Mouse (Mus musculus): Measurements from ENCODE around the gene Dut. TPM values are rescaled to one million over a fixed set of nuclear protein-coding genes. Genes with fewer than 3 reads are reported as not detected.

Dut gene
- polyA plus RNA-seq, 1 experiment from 2014 or later, result 105 TPM

DNA sequence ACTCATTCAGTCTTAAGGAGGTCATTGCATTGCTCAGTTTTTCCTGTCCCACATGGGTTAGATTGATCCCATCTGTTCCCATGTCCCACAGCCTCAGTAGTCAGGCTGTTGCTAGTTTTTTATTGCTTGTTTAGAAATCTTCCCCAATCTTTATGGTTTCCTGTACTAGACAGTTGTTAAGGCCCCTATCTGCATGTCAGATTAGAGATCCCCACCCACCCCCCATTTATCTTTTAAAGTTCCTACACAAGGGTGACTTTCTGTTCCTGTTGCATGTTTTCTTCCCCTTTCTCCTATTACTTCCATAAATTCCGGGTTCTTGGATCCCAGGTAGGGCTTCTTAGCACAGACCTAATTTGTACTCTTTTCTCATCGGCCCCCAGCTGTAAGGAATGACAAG is 13.5 kb upstream of the Dut start:
- Histone ChIP-seq H3K27me3 (no peaks in the 10 kb centered on the region), H3K4me2 (replicated peaks) (no peak overlapping the region), H3K36me3 (no peaks in the 10 kb centered on the region), H3K27ac (replicated peaks) (no peak overlapping the region), H3K9ac (no peak overlapping the region), H3K4me1 (no peaks in the 10 kb centered on the region), H3K9me3 (replicated peaks) (no peaks in the 10 kb centered on the region), H3K4me3 (replicated peaks) (no peak overlapping the region)
- ATAC-seq (ENCODE audit: insufficient number of reproducible peaks, low FRiP score, low TSS enrichment, low read depth), result no peak
- 70% methylated on average over 2 of the region's 2 CpGs for WGBS

DNA sequence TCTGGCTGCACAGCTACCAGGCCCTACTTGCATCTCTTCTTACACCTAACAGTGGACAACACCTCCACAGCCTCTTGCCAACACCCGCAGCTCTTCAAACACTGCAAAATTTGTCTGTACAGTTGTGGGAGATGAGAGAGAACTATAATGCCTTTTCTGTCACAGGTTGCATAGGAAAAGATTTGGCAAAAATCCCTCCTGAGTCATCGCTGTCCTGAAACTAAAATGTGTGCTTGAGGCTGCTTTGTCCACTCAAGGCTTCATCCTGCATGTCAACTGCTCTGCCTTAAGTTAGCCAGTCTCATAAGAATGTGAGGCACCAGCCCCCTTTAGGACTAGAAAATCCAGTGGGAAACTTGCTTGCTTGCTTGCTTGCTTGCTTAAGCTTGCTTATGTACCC is 12.9 kb upstream of the Dut start:
- ATAC-seq (ENCODE audit: insufficient number of reproducible peaks, low FRiP score, low TSS enrichment, low read depth), result no peak
- no peaks in the 10 kb centered on the region for H3K36me3 ChIP-seq
- H3K9me3 ChIP-seq (replicated peaks), result no peaks in the 10 kb centered on the region
- H3K4me3 ChIP-seq (replicated peaks), result no peak overlapping the region
- no peak overlapping the region for H3K9ac ChIP-seq
- H3K27me3 ChIP-seq, result no peaks in the 10 kb centered on the region
- H3K4me1 ChIP-seq, result no peaks in the 10 kb centered on the region
- 85% methylated on average over 2 of the region's 2 CpGs for WGBS
- H3K27ac ChIP-seq (replicated peaks), result no peak overlapping the region
- H3K4me2 ChIP-seq (replicated peaks), result no peak overlapping the region

DNA sequence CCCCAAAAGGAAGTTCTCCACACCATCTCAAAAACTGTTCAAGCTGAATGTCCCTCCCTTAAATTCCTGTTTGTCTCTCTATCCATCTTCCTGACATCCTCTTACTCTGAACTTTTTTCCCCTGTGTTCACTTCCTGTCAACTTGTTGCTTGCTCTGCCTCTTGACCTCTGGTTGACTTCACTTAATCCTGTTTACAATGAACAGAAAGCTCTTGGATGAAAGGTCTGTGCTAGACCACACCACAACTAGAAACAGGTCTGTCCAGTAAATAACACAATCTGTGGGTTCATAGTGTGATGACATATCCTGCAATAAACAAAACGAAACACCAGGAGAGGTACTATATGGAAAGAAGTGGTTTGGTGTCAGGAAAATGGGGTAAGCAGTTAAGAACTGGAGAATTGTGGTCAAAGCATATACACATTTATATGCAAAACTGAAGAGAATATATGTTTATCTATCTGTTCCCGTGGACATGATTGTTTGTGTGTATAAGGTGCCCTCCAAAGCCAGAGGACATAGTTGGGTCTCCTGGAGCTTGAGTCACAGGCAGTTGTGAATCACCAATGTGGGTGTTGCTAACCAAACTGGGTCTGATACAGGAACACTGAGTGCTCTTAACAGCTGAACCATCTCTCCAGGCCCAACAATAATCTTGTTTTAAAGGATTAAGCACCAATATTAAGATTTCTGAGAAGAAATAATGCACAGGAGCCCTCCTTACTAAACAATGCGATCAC is 1.3 kb upstream of the Dut start:
- Histone ChIP-seq H3K27me3 (no peaks in the 10 kb centered on the region), H3K27ac (replicated peaks) (no peak overlapping the region), H3K36me3 (peaks cover 5% of the 10 kb centered on the region; the same call in 1 of the 2 replicates), H3K9ac (no peak overlapping the region), H3K9me3 (replicated peaks) (no peaks in the 10 kb centered on the region), H3K4me3 (replicated peaks) (no peak overlapping the region), H3K4me2 (replicated peaks) (no peak overlapping the region; the same call in 1 of the 2 replicates), H3K4me1 (peaks cover 24% of the 10 kb centered on the region)
- ATAC-seq (ENCODE audit: insufficient number of reproducible peaks, low FRiP score, low TSS enrichment, low read depth), result no peak
- 86% methylated on average over 3 of the region's 3 CpGs for WGBS

GRCm38 (mm10) chr2:125246669-125247068 is 321 bp upstream of the Dut start:
- no peak for ATAC-seq (ENCODE audit: insufficient number of reproducible peaks, low FRiP score, low TSS enrichment, low read depth)
- Histone ChIP-seq H3K27ac (replicated peaks) (peak overlapping the region; percentile 94), H3K4me1 (peaks cover 24% of the 10 kb centered on the region), H3K4me3 (replicated peaks) (peak overlapping the region; percentile 60), H3K27me3 (no peaks in the 10 kb centered on the region), H3K9ac (no peak overlapping the region), H3K4me2 (replicated peaks) (peak overlapping the region; percentile 52), H3K9me3 (replicated peaks) (no peaks in the 10 kb centered on the region), H3K36me3 (peaks cover 15% of the 10 kb centered on the region; the same call in 1 of the 2 replicates)
- 12% methylated on average over 9 of the region's 9 CpGs for WGBS

- Histone ChIP-seq H3K9ac (peak overlapping the region; percentile 48), H3K4me1 (peaks cover 24% of the 10 kb centered on the region), H3K4me2 (replicated peaks) (peak overlapping the region; percentile 52), H3K36me3 (peaks cover 18% of the 10 kb centered on the region; the same call in 1 of the 2 replicates), H3K9me3 (replicated peaks) (no peaks in the 10 kb centered on the region), H3K27ac (replicated peaks) (peak overlapping the region; percentile 94), H3K4me3 (replicated peaks) (peak overlapping the region; percentile 60), H3K27me3 (no peaks in the 10 kb centered on the region)
- ATAC-seq (ENCODE audit: insufficient number of reproducible peaks, low FRiP score, low TSS enrichment, low read depth), result 0 out of 2 replicates have a peak, but pooled peaks have one; percentile 5
- under 1% methylated on average over 9 of the region's 9 CpGs for WGBS
Measured at GRCm38 (mm10) chr2:125247962-125248235, 909 bp downstream of the Dut start.

DNA sequence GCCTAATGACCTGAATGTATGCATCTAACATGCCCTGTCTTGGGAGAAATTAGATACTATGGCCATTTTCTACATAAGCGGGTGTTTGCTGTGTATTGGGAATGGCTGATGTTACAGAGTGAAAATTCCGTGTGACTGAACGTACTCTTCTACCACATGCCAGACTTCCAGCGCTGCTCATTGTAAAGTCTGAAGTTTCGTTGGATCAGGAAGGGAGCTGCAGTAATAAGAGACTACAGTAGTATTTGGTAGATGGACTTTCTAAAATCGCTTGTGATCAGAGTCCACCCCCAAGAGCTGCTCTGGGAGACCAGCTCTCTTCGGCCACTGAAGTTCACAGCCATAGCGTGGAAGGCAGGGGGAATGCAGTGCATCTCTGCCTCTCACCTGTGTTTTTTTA is 1.3 kb downstream of the Dut start:
- H3K4me1 ChIP-seq, result peaks cover 24% of the 10 kb centered on the region
- no peaks in the 10 kb centered on the region for H3K9me3 ChIP-seq (replicated peaks)
- no peaks in the 10 kb centered on the region for H3K27me3 ChIP-seq
- peak overlapping the region; percentile 52 for H3K4me2 ChIP-seq (replicated peaks)
- H3K9ac ChIP-seq, result peak overlapping the region; percentile 48
- peak overlapping the region; percentile 60 for H3K4me3 ChIP-seq (replicated peaks)
- ATAC-seq (ENCODE audit: insufficient number of reproducible peaks, low FRiP score, low TSS enrichment, low read depth), result no peak
- peaks cover 21% of the 10 kb centered on the region for H3K36me3 ChIP-seq
- WGBS, result 1% methylated on average over 8 of the region's 8 CpGs
- peak overlapping the region; percentile 94 for H3K27ac ChIP-seq (replicated peaks)

GRCm38 (mm10) chr2:125249339-125249738 is 2.3 kb downstream of the Dut start:
- Histone ChIP-seq H3K36me3 (peaks cover 32% of the 10 kb centered on the region), H3K4me1 (peaks cover 24% of the 10 kb centered on the region), H3K4me3 (replicated peaks) (peak overlapping the region; percentile 60), H3K27ac (replicated peaks) (no peak overlapping the region), H3K4me2 (replicated peaks) (peak overlapping the region; percentile 52; the same call in 1 of the 2 replicates), H3K9ac (no peak overlapping the region), H3K27me3 (no peaks in the 10 kb centered on the region), H3K9me3 (replicated peaks) (no peaks in the 10 kb centered on the region)
- WGBS, result 75% methylated on average over 4 of the region's 4 CpGs
- ATAC-seq (ENCODE audit: insufficient number of reproducible peaks, low FRiP score, low TSS enrichment, low read depth), result no peak

GRCm38 (mm10) chr2:125249874-125250273 is 2.9 kb downstream of the Dut start:
- H3K9me3 ChIP-seq (replicated peaks), result no peaks in the 10 kb centered on the region
- WGBS, result 92% methylated on average over 4 of the region's 4 CpGs
- no peak for ATAC-seq (ENCODE audit: insufficient number of reproducible peaks, low FRiP score, low TSS enrichment, low read depth)
- H3K4me1 ChIP-seq, result peaks cover 24% of the 10 kb centered on the region
- H3K27ac ChIP-seq (replicated peaks), result no peak overlapping the region
- H3K4me2 ChIP-seq (replicated peaks), result no peak overlapping the region
- no peaks in the 10 kb centered on the region for H3K27me3 ChIP-seq
- H3K36me3 ChIP-seq, result peaks cover 37% of the 10 kb centered on the region
- H3K4me3 ChIP-seq (replicated peaks), result no peak overlapping the region
- no peak overlapping the region for H3K9ac ChIP-seq

- H3K27ac ChIP-seq (replicated peaks), result no peak overlapping the region
- peaks cover 16% of the 10 kb centered on the region; the same call in 1 of the 2 replicates for H3K4me1 ChIP-seq
- H3K4me3 ChIP-seq (replicated peaks), result no peak overlapping the region
- no peak overlapping the region for H3K4me2 ChIP-seq (replicated peaks)
- H3K27me3 ChIP-seq, result no peaks in the 10 kb centered on the region
- peaks cover 46% of the 10 kb centered on the region for H3K36me3 ChIP-seq
- no peak for ATAC-seq (ENCODE audit: insufficient number of reproducible peaks, low FRiP score, low TSS enrichment, low read depth)
- H3K9me3 ChIP-seq (replicated peaks), result no peaks in the 10 kb centered on the region
- no peak overlapping the region for H3K9ac ChIP-seq
- WGBS, result 88% methylated on average over 4 of the region's 4 CpGs
Measured at GRCm38 (mm10) chr2:125251781-125252180, 4.8 kb downstream of the Dut start.

DNA sequence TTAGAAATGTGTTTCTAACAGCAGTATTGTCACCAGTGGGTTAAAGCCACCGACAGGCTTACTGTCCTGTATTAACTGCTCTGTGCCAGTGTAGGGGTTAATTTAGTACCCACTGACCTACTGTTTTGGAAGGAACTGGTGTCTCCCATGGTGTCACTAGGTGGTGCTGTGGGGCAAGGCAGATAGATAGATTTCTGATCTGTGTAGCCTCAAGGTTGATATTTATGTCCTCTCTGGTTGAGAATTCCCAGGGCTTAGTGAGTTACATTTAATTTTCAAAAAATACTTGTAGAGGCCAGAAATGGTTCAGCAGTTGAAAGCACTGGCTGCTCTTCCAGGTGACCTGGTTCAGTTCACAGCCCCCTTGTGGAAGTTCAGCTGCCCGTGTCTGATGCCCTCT is 5.3 kb downstream of the Dut start:
- H3K9ac ChIP-seq, result no peak overlapping the region
- no peak overlapping the region for H3K4me3 ChIP-seq (replicated peaks)
- no peaks in the 10 kb centered on the region for H3K27me3 ChIP-seq
- ATAC-seq (ENCODE audit: insufficient number of reproducible peaks, low FRiP score, low TSS enrichment, low read depth), result no peak
- H3K4me1 ChIP-seq, result peaks cover 16% of the 10 kb centered on the region; the same call in 1 of the 2 replicates
- no peak overlapping the region for H3K27ac ChIP-seq (replicated peaks)
- H3K4me2 ChIP-seq (replicated peaks), result no peak overlapping the region
- WGBS, result 60% methylated on average over 2 of the region's 2 CpGs
- H3K36me3 ChIP-seq, result peaks cover 51% of the 10 kb centered on the region
- H3K9me3 ChIP-seq (replicated peaks), result no peaks in the 10 kb centered on the region

GRCm38 (mm10) chr2:125253699-125254098 is 6.7 kb downstream of the Dut start:
- Histone ChIP-seq H3K27ac (replicated peaks) (no peak overlapping the region), H3K36me3 (peaks cover 62% of the 10 kb centered on the region), H3K27me3 (no peaks in the 10 kb centered on the region), H3K9me3 (replicated peaks) (no peaks in the 10 kb centered on the region), H3K4me3 (replicated peaks) (no peak overlapping the region), H3K4me1 (peaks cover 10% of the 10 kb centered on the region; the same call in 1 of the 2 replicates), H3K4me2 (replicated peaks) (no peak overlapping the region), H3K9ac (no peak overlapping the region)
- no peak for ATAC-seq (ENCODE audit: insufficient number of reproducible peaks, low FRiP score, low TSS enrichment, low read depth)
- WGBS, result 94% methylated on average over 6 of the region's 6 CpGs

DNA sequence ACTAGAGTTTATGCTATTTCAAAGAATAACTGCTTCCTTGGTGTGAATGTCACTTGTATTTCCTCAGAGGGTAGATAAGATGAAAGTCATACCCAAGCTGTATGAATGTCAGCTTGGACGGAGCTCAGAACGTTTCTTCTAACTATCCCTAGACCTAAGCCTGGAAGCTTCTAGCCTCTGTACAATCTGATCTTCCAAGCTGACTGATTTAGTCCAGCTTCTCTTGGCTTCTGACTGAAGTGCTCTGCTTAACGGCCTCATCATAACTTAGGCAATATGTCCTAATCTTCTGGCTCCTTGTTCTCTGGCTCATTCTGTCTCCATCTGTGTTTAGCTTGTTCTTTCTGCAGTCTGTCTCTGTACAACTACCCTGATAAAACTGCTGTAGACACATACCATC is 7.6 kb downstream of the Dut start:
- Histone ChIP-seq H3K27ac (replicated peaks) (no peak overlapping the region), H3K9ac (no peak overlapping the region), H3K4me1 (peaks cover under 1% of the 10 kb centered on the region; the same call in 1 of the 2 replicates), H3K4me2 (replicated peaks) (no peak overlapping the region), H3K9me3 (replicated peaks) (no peaks in the 10 kb centered on the region), H3K27me3 (no peaks in the 10 kb centered on the region), H3K36me3 (peaks cover 62% of the 10 kb centered on the region), H3K4me3 (replicated peaks) (no peak overlapping the region)
- WGBS, result 94% methylated on average over 3 of the region's 3 CpGs
- no peak for ATAC-seq (ENCODE audit: insufficient number of reproducible peaks, low FRiP score, low TSS enrichment, low read depth)
